Mouse (Mus musculus): Measurements from ENCODE around the gene Mthfr. TPM values are rescaled to one million over a fixed set of nuclear protein-coding genes. Genes with fewer than 3 reads are reported as not detected.
A peak's percentile ranks its signal among the peaks of the same experiment; 100 is the strongest.

Mthfr gene
- polyA plus RNA-seq, 1 experiment from 2014 or later = 8.2 TPM

- no peak for ATAC-seq (ENCODE audit: low FRiP score, low TSS enrichment)
- WGBS = 80% methylated on average over 10 of the region's 10 CpGs
Observed at GRCm38 (mm10) chr4:148015418-148015817, 23.5 kb upstream of the Mthfr start.

DNA sequence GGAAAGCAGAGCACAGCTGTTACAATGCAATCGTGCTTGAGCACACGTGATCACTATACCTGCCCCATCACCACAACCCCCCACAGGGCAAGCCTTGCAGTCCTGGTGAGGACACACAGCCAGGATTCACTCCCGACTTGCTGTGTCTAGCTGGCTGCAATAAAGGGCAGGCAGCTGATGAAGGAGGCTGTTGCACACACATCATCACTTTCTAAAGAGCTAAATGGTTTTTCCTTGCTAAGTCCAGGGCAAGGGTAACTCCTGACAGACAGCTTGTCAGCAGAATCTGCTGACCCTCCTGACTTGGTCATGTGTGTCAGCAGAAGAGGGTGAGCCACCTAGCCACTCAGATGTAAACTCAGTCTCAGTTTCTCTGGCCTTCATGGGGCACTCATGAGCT is 21.9 kb upstream of the Mthfr start:
- Histone ChIP-seq H3K9ac (ENCODE audit: low read length) (no peak overlapping the region), H3K36me3 (ENCODE audit: control insufficient read depth, insufficient read depth, low read length) (peaks cover 42% of the 10 kb centered on the region), H3K27ac (replicated peaks) (no peak overlapping the region), H3K9me3 (ENCODE audit: control insufficient read depth, low read length) (no peaks in the 10 kb centered on the region), H3K4me2 (replicated peaks; ENCODE audit: low read depth) (no peak overlapping the region), H3K4me3 (ENCODE audit: low read depth, low read length) (no peak overlapping the region), H3K4me1 (replicated peaks; ENCODE audit: control insufficient read depth, insufficient read depth) (no peaks in the 10 kb centered on the region), H3K27me3 (ENCODE audit: control insufficient read depth, insufficient read depth, low read length) (no peaks in the 10 kb centered on the region)
- no peak for TF ChIP-seq CTCF (IDR thresholded peaks at IDR 0.05; ENCODE audit: low read depth)
- no peak for TF ChIP-seq EP300 (optimal IDR thresholded peaks at IDR 0.05)
- ATAC-seq (ENCODE audit: low FRiP score, low TSS enrichment) = no peak
- 73% methylated on average over 3 of the region's 3 CpGs for WGBS
- DNase-seq (ENCODE audit: low spot score) = no peak

More at GRCm38 (mm10) chr4:148015418-148015817, 23.5 kb upstream of the Mthfr start:
- no peaks in the 10 kb centered on the region for H3K27me3 ChIP-seq (ENCODE audit: control insufficient read depth, insufficient read depth, low read length)
- no peaks in the 10 kb centered on the region for H3K9me3 ChIP-seq (ENCODE audit: control insufficient read depth, low read length)
- H3K27ac ChIP-seq (replicated peaks) = no peak overlapping the region
- H3K9ac ChIP-seq (ENCODE audit: low read length) = no peak overlapping the region
- H3K4me3 ChIP-seq (ENCODE audit: low read depth, low read length) = no peak overlapping the region
- TF ChIP-seq CTCF (IDR thresholded peaks at IDR 0.05; ENCODE audit: low read depth) = peak; percentile 64
- TF ChIP-seq EP300 (optimal IDR thresholded peaks at IDR 0.05) = no peak
- no peak overlapping the region for H3K4me2 ChIP-seq (replicated peaks; ENCODE audit: low read depth)
- H3K36me3 ChIP-seq (ENCODE audit: control insufficient read depth, insufficient read depth, low read length) = peaks cover 53% of the 10 kb centered on the region
- no peak for DNase-seq (ENCODE audit: low spot score)
- no peaks in the 10 kb centered on the region for H3K4me1 ChIP-seq (replicated peaks; ENCODE audit: control insufficient read depth, insufficient read depth)

- no peak overlapping the region for H3K4me2 ChIP-seq (replicated peaks; ENCODE audit: low read depth)
- H3K4me3 ChIP-seq (ENCODE audit: low read depth, low read length) = no peak overlapping the region
- ATAC-seq (ENCODE audit: low FRiP score, low TSS enrichment) (no peak), DNase-seq (ENCODE audit: low spot score) (no peak)
- 80% methylated on average over 2 of the region's 2 CpGs for WGBS
- H3K4me1 ChIP-seq (replicated peaks; ENCODE audit: control insufficient read depth, insufficient read depth) = no peaks in the 10 kb centered on the region
- H3K27me3 ChIP-seq (ENCODE audit: control insufficient read depth, insufficient read depth, low read length) = no peaks in the 10 kb centered on the region
- no peaks in the 10 kb centered on the region for H3K9me3 ChIP-seq (ENCODE audit: control insufficient read depth, low read length)
- no peak overlapping the region for H3K9ac ChIP-seq (ENCODE audit: low read length)
- peaks cover 41% of the 10 kb centered on the region for H3K36me3 ChIP-seq (ENCODE audit: control insufficient read depth, insufficient read depth, low read length)
- TF ChIP-seq EP300 (optimal IDR thresholded peaks at IDR 0.05) = no peak
- TF ChIP-seq CTCF (IDR thresholded peaks at IDR 0.05; ENCODE audit: low read depth) = no peak
- no peak overlapping the region for H3K27ac ChIP-seq (replicated peaks)
Observed at GRCm38 (mm10) chr4:148018410-148018809, 20.5 kb upstream of the Mthfr start.

GRCm38 (mm10) chr4:148024003-148024402 is 14.9 kb upstream of the Mthfr start:
- no peaks in the 10 kb centered on the region for H3K4me1 ChIP-seq (replicated peaks; ENCODE audit: control insufficient read depth, insufficient read depth)
- 89% methylated on average over 3 of the region's 3 CpGs for WGBS
- no peaks in the 10 kb centered on the region for H3K9me3 ChIP-seq (ENCODE audit: control insufficient read depth, low read length)
- H3K4me3 ChIP-seq (ENCODE audit: low read depth, low read length) = no peak overlapping the region
- peaks cover 25% of the 10 kb centered on the region for H3K36me3 ChIP-seq (ENCODE audit: control insufficient read depth, insufficient read depth, low read length)
- no peaks in the 10 kb centered on the region for H3K27me3 ChIP-seq (ENCODE audit: control insufficient read depth, insufficient read depth, low read length)
- ATAC-seq (ENCODE audit: low FRiP score, low TSS enrichment) (no peak), DNase-seq (ENCODE audit: low spot score) (no peak)
- no peak overlapping the region for H3K9ac ChIP-seq (ENCODE audit: low read length)
- TF ChIP-seq CTCF (IDR thresholded peaks at IDR 0.05; ENCODE audit: low read depth) (no peak), EP300 (optimal IDR thresholded peaks at IDR 0.05) (no peak)
- H3K27ac ChIP-seq (replicated peaks) = no peak overlapping the region
- H3K4me2 ChIP-seq (replicated peaks; ENCODE audit: low read depth) = no peak overlapping the region

- no peak for TF ChIP-seq CTCF (IDR thresholded peaks at IDR 0.05; ENCODE audit: low read depth)
- no peak for TF ChIP-seq EP300 (optimal IDR thresholded peaks at IDR 0.05)
- ATAC-seq (ENCODE audit: low FRiP score, low TSS enrichment) = no peak
- no peak overlapping the region for H3K4me3 ChIP-seq (ENCODE audit: low read depth, low read length)
Observed at GRCm38 (mm10) chr4:148029297-148029696, 9.6 kb upstream of the Mthfr start.

GRCm38 (mm10) chr4:148030506-148030905 is 8.4 kb upstream of the Mthfr start:
- no peak overlapping the region for H3K9ac ChIP-seq (ENCODE audit: low read length)
- DNase-seq (ENCODE audit: low spot score) (no peak), ATAC-seq (ENCODE audit: low FRiP score, low TSS enrichment) (no peak)
- H3K4me2 ChIP-seq (replicated peaks; ENCODE audit: low read depth) = no peak overlapping the region
- H3K4me3 ChIP-seq (ENCODE audit: low read depth, low read length) = no peak overlapping the region
- no peaks in the 10 kb centered on the region for H3K27me3 ChIP-seq (ENCODE audit: control insufficient read depth, insufficient read depth, low read length)
- H3K9me3 ChIP-seq (ENCODE audit: control insufficient read depth, low read length) = no peaks in the 10 kb centered on the region
- H3K27ac ChIP-seq (replicated peaks) = no peak overlapping the region
- no peak for TF ChIP-seq EP300 (optimal IDR thresholded peaks at IDR 0.05)
- no peak for TF ChIP-seq CTCF (IDR thresholded peaks at IDR 0.05; ENCODE audit: low read depth)
- no peaks in the 10 kb centered on the region for H3K4me1 ChIP-seq (replicated peaks; ENCODE audit: control insufficient read depth, insufficient read depth)
- H3K36me3 ChIP-seq (ENCODE audit: control insufficient read depth, insufficient read depth, low read length) = peaks cover 5% of the 10 kb centered on the region; the same call in 1 of the 2 replicates
- WGBS = 65% methylated on average over 5 of the region's 5 CpGs

More at GRCm38 (mm10) chr4:148029297-148029696, 9.6 kb upstream of the Mthfr start:
- Histone ChIP-seq H3K36me3 (ENCODE audit: control insufficient read depth, insufficient read depth, low read length) (peaks cover 15% of the 10 kb centered on the region), H3K4me1 (replicated peaks; ENCODE audit: control insufficient read depth, insufficient read depth) (no peaks in the 10 kb centered on the region), H3K27ac (replicated peaks) (no peak overlapping the region), H3K9me3 (ENCODE audit: control insufficient read depth, low read length) (no peaks in the 10 kb centered on the region), H3K4me2 (replicated peaks; ENCODE audit: low read depth) (no peak overlapping the region), H3K9ac (ENCODE audit: low read length) (no peak overlapping the region), H3K27me3 (ENCODE audit: control insufficient read depth, insufficient read depth, low read length) (no peaks in the 10 kb centered on the region)
- 94% methylated on average over 7 of the region's 7 CpGs for WGBS
- DNase-seq (ENCODE audit: low spot score) = no peak

Measured in stomach, postnatal 0 days (tissue).